Mouse (Mus musculus) monocyte, adult 59 days (primary cell): ENCODE results near the gene Ccn1. TPM values are rescaled to one million over a fixed set of nuclear protein-coding genes. Genes with fewer than 3 reads are reported as not detected.

Experiments used
- total RNA-seq, 2 experiments: library from RNA; stranded (reverse); gene quantifications; one replicate each; pipeline ENCODE4 v1.2.4; 2023

The Ccn1 gene
- total RNA-seq, result 1 to 10 TPM; 1.5 TPM

GRCm38 (mm10) chr3:145649852-145650202 is at the start of gene Ccn1:
TSS of gene Ccn1 (minus strand) at chr3:145649981.

Other genes with a start within 250 kb of the Ccn1 start
- gene Znhit6, start 73.8 kb downstream of the Ccn1 start, total RNA-seq, result 1 to 10 TPM; 6.0 to 6.6 TPM
- gene Ddah1, start 108.7 kb upstream of the Ccn1 start, total RNA-seq, result not detected